Mouse (Mus musculus): ENCODE results near the gene Cacna2d4. TPM values are rescaled to one million over a fixed set of nuclear protein-coding genes. Genes with fewer than 3 reads are reported as not detected.

Cacna2d4 gene
- total RNA-seq, 2 experiments from 2014 or later: 0.38 to 0.84 TPM

DNA sequence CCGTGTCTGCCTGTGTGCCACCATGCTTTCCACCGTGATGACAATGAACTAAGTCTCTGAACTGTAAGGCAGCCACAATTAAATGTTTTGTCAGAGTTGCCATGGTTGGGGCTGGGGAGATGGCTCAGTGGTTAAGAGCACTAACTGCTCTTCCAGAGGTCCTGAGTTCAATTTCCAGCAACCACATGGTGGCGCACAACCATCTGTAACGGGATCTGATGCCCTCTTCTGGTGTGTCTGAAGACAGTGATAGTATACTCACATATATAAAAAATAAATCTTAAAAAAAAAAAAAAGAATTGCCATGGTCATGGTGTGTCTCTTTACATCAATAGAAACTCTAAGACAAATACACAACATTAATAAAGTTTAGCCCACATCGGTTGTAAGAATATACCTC is 138.7 kb downstream of the Cacna2d4 start:
- ATAC-seq (replicated peaks; ENCODE audit: low FRiP score, poor library complexity, severe bottlenecking): no peak

DNA sequence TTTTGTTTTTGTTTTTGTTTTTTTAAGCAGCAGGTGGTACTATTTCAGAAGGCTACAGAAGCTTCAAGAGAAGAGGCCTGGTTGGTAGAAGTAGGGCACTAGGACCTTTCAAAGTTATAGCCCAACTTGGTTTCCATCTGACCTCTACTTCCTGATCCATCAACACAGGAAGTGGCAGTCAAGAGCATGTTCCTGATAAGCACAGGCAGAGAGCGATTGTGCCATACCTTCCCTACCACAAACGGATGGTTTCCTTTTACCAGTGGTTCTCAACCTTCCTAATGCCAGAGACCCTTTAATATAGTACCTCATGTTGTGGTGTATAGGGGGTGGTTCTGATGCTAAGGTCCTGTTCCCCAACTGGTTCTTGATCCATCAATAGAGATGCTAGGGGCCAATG is 141.3 kb downstream of the Cacna2d4 start:
- no peak for ATAC-seq (replicated peaks; ENCODE audit: low FRiP score, poor library complexity, severe bottlenecking)

DNA sequence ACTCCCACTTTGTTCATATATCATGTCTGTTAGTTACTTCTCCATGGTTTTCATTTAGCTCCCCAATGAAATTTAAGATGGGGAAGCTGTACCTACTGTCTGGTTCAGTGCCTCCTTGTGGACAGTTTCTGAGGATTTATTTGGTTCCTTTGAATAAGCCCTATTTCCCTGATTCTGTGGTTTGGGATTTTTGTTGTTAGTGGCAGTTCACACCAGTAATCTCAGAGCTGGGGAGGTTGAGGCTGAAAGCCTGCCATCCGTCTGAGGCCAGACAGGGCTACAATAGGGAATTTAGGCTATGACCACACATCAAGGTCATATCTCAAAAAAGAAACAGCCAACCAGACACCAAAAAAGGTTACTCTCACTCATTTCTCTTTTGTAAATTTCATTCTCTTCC is 142.3 kb downstream of the Cacna2d4 start:
- ATAC-seq (replicated peaks; ENCODE audit: low FRiP score, poor library complexity, severe bottlenecking): no peak

DNA sequence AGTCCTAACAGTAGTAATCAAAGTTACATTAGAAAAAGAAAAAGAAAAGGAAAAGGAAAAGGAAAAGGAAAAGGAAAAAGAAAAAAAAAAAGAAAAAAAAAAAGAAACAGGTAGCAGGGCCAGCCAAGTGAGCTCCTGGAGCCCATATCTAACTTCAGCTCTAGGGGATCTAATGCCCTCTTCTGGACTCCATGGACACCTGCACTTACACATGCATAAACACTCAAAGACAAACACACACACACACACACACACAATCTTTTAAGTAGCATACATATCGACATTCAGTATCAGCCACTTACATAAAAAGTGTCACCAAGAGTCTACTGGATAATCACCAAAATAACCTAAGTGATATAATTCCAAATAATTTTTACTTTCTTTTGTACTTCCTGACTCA is 149.3 kb downstream of the Cacna2d4 start:
- no peak for ATAC-seq (replicated peaks; ENCODE audit: low FRiP score, poor library complexity, severe bottlenecking)

DNA sequence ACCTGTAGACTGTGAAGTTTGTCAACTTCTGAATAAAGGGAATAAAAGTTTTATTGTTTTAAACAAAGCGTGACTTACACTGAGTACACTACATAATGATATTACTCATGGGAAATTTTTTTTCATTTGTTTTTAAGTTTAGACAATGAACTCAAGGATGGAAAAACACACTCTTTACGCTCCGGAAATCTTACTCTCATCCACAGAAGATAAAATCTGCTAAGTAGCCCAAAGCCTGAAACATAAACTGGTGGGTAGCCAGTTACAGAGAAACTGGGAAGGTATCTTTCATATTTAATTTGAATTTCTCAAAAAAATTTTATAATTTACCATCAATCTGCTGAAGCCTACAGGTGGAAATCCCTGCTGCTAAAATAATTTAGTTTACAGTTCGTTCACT is 150.1 kb downstream of the Cacna2d4 start:
- no peak for ATAC-seq (replicated peaks; ENCODE audit: low FRiP score, poor library complexity, severe bottlenecking)

DNA sequence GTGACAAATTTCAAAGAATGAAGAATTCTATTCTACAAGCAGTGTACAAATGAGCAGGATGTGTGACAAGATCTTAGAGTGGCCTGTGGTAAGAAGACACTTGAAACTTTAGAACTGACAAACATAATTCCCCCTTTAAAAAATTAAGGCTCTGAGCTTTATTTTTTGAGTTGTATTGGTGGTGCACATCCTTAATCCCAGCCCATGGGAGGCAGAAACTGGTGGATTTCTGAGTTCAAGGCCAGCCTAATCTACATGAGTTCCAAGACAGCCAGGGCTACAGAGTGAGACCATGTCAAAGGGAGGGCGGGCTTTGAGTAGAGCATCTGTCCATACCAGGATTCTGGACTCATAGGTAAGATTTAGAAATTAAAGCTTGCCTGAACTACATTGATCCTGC is 150.5 kb downstream of the Cacna2d4 start:
- ATAC-seq (replicated peaks; ENCODE audit: low FRiP score, poor library complexity, severe bottlenecking): no peak

DNA sequence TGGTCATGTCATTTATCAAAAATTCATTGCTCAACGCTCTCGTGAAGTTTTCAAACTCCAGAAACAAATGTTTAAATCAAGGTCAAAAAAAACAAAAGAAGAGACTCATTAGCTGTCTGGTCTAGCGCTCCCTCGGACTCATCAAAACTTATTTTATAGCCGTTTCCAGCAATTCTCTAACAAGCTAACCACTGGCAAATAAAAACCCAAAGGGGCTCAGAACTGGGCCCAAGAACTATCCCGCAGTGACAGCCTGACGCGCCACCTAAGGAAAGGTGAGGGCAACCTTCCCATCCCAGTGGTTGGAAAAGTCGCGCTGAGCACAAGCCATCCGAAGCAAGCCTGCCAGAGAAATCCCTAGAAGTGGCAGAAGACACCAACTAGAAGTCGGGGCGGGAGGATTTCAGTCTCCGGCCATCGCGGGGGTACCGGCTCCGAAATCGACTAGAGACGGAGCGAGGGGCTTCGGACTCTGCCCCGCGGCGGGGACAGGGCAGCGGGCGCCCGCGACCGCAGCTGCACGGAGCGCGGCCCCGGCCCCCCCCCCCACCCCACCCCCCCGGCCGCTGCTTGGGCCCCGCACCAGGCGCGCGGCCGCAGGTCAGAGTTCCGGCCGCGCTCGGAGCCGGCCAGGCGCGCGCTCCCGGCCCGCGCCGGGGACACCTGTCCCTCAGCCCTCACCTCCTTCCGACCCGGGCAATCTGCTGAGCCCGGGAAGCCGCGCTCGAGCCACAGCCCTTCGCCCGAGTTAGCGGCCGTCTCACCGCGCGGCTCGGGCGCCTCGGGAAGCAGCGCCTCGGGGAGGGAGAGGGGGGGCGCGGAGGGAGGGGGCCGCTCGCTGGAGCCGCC is 151.7 kb downstream of the Cacna2d4 start:
- ATAC-seq (replicated peaks; ENCODE audit: low FRiP score, poor library complexity, severe bottlenecking): 0 out of 2 replicates have a peak, but pooled peaks have one; percentile 22

DNA sequence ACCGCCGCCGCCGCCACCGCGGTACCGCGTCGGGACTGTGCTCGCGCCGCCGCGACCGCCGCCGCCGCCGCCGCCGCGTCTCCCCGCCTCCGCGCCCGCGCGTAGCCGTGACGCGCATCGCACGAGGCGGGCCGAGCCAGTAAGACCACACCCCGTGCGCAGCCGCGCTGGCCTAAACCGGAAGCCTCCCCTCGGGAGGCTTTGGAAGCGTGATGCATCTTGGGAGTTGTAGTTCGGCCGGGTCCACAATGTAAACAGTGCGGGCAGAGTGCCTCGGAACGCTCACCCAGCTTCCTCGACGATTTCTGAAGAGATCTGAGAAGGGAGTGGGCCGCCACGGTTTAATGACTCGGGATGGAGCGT is 152.3 kb downstream of the Cacna2d4 start:
- ATAC-seq (replicated peaks; ENCODE audit: low FRiP score, poor library complexity, severe bottlenecking): peak; percentile 96

DNA sequence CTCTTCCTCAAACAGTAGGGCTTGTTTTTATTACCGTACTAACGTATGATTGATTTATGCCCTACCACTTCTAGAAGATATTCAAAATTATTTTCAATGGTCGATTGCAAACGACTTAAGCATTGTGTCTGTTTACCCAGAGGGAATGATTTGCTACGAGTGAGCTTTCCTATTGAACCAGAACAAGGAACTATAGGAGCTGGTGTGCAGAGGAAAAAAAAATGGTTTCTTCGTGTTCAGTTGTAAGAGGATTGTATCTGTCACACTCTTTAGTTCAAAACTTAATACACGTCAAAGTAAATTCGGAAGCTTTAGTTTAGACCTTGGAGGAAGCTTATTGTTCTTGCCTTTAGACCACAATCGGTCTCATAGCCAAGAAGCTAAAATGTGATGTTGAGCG is 152.8 kb downstream of the Cacna2d4 start:
- peak; percentile 40 for ATAC-seq (replicated peaks; ENCODE audit: low FRiP score, poor library complexity, severe bottlenecking)

DNA sequence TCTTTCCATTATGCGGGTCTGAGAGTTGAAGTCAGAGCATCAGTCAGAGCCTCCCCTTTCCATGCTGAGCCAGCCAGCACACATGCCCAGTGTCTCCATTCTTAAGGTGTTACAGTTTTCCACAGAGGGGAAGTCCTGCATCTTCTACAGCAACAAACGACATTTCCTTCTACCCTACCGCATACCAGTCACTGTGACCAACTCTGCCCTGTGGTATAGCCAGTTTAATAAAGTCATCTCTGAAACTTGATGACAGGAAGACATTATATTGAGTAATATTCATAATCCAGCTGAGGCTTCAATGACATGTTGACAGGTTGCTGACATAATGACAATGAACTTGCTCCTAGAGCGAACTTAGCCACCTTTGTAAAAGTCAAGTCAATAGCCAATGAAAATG is 154.4 kb downstream of the Cacna2d4 start:
- ATAC-seq (replicated peaks; ENCODE audit: low FRiP score, poor library complexity, severe bottlenecking): no peak

DNA sequence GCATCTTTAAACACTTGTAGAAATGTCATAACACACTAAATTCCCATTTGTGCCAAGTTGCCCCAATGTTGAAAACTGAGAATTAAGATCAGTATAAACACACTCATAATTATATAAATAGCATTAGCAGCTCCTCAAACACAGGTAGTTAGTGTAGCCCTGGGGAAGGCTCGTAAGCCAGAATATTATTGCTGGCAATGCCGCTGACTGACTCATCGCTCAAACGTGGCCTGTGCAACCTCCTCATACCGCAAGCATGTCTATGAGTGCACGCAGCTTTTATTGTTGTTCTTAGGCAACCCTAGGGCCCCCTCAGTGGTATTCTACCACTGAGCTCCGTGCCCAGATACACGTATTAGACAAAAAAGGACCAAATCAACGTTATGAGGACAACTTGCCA is 156.5 kb downstream of the Cacna2d4 start:
- no peak for ATAC-seq (replicated peaks; ENCODE audit: low FRiP score, poor library complexity, severe bottlenecking)

DNA sequence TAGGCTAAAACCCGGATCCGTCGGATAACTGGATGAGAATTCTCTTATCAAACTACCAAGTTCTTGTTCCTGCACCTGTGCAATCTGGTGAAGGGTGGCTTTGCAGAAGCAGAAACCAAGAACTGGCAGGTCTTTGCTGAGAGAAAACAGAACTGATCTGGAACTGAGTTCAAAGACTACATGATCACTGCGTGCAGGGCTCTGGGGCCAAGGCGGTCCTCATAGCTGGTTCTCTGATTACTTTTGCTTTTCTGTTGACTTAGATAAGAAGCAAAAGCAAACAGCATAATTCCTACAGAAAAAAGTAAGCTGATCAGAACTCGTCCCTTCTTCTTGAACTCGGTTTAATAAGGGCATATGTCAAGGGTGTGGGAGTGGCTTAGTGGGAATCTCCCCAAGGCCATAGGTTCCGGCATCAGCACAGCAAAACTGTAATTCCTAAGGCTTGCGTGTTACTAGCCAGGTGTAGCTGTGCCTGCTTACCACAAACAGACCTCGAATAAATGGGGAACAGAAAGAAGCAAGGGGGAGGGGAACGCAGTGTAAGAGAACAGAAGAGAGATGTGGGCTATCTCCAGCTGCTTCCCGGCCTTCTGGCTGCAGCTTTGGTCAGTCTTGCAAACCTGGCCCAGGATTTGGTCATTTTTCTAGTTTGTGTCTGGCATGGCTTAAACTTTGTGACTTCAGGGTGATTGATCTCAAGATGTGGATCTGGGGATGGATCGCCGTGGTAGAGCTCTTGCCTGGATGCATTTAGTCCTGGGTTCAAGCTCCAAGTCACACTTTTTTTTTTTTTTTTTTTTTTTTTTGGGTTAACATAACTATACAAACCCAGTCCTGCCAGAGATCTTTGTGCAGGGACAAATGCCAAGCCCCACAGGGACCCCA is 159.3 kb downstream of the Cacna2d4 start:
- ATAC-seq (replicated peaks; ENCODE audit: low FRiP score, poor library complexity, severe bottlenecking): 0 out of 2 replicates have a peak, but pooled peaks have one; percentile 27

DNA sequence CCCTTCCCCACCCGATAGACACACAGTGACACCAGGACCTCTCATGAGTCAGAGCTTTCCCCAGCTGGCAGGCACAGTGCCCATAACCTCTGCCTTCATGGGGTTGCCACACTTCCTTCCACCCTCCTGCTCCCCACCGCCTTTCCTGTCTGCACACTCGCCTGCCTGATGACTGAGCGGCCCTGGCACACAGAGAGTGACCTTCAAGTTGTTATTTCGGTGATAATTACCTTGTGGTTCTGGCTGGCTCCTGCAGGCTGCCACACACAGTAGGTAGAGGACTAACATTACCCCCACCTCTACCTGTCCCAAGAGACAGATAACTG is 159.9 kb downstream of the Cacna2d4 start:
- no peak for ATAC-seq (replicated peaks; ENCODE audit: low FRiP score, poor library complexity, severe bottlenecking)

DNA sequence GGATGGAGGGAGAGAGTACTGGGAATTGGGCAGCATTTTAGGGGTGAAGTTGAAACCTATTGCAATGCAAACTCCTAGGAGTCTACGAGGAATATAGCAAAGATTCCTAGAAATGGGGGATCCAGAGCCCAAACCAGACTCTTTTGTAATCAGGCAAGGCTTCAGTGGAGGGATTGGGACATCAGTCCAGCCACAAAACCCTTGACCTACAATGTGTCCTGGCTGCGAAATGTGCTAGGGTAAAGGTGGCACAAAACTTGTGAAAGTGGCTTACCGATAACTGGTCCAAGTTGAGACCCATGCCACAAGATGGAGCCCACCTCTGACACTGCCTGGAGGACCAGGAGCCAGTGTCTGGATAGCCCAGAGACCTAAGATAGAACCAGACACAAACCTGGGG is 163.0 kb downstream of the Cacna2d4 start:
- ATAC-seq (replicated peaks; ENCODE audit: low FRiP score, poor library complexity, severe bottlenecking): no peak

DNA sequence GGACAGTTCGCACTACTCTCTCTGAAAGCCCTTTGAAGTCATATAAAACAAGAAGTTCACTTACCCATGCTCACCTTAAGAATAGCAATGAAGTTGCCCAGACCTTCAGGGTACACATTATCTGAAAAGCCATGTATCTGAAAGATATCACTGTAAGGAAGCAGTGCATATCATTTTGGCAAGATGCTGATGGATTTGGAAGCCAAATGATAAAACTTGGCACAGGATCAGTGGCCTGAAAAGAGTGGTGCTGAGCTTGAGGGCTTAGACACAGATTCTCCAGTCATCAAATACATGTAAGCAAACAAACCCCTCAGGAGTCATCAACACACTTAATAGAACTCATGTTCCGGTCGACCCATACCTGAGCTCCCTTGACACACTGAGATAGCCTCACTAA is 164.3 kb downstream of the Cacna2d4 start:
- no peak for ATAC-seq (replicated peaks; ENCODE audit: low FRiP score, poor library complexity, severe bottlenecking)

DNA sequence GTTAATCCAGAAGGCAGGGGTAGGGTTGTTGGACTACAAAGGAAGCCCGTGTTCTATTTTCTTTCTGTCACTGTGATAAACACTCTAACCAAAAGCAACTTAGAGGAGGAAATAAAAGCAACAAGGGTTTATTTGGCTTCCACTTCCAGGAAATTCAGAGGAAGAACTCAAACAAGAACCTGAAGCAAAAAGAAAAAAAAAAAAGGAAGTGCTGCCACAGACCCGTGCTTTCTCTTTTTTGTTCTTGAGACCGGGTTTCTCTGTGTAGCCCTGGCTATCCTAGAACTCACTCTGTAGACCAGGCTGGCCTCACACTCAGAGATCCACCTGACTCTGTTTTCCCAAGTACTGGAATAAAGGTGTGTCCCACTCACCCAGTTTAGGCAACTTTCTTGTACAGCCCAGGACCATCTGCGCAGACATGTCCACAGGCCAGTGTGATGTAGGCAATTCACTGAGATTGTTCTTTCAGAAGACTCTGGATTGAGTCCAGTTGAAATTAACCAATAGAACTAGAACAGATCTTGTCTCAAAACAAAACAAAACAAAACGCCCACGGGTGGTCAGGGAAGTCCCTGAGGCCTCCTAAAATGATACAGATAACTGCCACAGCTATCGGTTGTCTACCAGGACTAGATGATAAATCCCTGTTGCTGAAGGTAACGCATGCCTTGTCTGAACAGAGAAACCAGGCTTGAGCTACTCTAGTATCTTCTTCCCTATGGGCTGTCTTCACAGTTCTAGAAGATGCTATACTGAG is 165.4 kb downstream of the Cacna2d4 start:
- no peak for ATAC-seq (replicated peaks; ENCODE audit: low FRiP score, poor library complexity, severe bottlenecking)
